Mouse (Mus musculus) left cerebral cortex, postnatal 36 days (tissue): Measurements from ENCODE around the gene Atp5g1. TPM values are rescaled to one million over a fixed set of nuclear protein-coding genes. Genes with fewer than 3 reads are reported as not detected.

Experiments
- DNase-seq, 2 experiments: peaks; one replicate each; pipeline ENCODE4 v3.0.0; 2021 to 2022; ENCODE audit warnings: low spot score in 2 of 2, mixed read lengths in 1 of 2
- intact Hi-C: fragments of 180-260 bp; cut with DNase I; formaldehyde crosslinking; loops from one replicate; pipeline ENCODE4 v1.15.1; 2025
- total RNA-seq, 2 experiments: library from RNA; stranded (reverse); gene quantifications; 2 replicates each; pipeline ENCODE4 v1.2.3; 2021

Atp5g1 gene
- total RNA-seq, 2 experiments from 2014 or later: 349 to 383 TPM

- intact Hi-C loops: loop anchor here (1.0 to 5.0 kb wide), 3 partner anchors 9 to 252 kb away; partner anchors contain the start of genes Phospho1, Snf8 and Ube2z
- DNase-seq: peak; percentile 13 to 15
Observed at GRCm38 (mm10) chr11:96074351-96075176, 906 bp downstream of the Atp5g1 start.

GRCm38 (mm10) chr11:96073295-96073993 is 2.0 kb downstream of the Atp5g1 start:
- intact Hi-C loops: no loop called here
- DNase-seq: no peak

GRCm38 (mm10) chr11:96071013-96071412 is 4.5 kb downstream of the Atp5g1 start:
- intact Hi-C loops: no loop called here
- no peak for DNase-seq

GRCm38 (mm10) chr11:96070353-96070752 is 5.1 kb downstream of the Atp5g1 start:
- no peak for DNase-seq
- intact Hi-C loops: no loop called here

- intact Hi-C loops: no loop called here
- DNase-seq: no peak
Observed at GRCm38 (mm10) chr11:96068231-96068630, 7.2 kb downstream of the Atp5g1 start.

DNA sequence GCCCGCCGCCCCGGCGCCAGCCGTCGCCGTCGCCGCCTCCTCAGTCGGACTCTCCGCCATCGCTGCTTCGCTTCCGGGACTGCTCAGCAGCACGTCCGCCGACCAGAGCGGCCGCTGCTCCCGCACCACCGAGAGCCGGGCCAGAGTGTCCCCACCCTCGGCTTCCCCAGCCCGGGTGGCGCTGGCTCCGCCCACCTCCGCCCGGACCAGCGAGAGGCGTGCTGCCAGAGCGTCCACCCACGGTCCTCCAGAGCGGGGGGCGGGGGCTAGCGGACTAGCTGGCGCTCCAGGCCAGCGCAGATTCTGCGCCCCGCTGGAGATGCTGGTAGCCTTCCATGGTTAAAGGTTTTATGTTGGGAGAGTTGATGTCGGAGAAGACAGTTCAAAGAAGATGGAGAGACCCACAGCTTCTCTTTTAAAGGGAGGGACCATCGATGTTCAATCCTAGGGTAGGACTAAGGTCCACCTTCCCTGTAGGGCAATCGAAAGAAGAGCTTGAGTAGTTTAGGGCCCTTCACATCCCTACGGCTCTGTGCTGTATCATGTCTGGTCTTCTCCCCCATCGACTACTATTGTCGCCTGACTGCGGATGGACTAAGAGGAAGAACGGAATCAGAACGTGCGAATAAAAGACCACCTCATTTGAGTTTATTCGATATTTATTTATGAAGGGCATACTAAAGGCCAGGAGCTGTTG is 10.1 kb downstream of the Atp5g1 start, which contains the start of gene Ube2z:
Gene Ube2z (minus strand): TSS at position 174 of the 697 bp plus-strand sequence.
- intact Hi-C loops: loop anchor here (1.0 kb wide), 1 partner anchor 10 kb away; the partner anchor contains the start of gene Atp5g1
- DNase-seq: peak; percentile 97 to 98

- intact Hi-C loops: loop anchor here (1.0 kb wide), 1 partner anchor 11 kb away; the partner anchor contains the start of gene Atp5g1
- DNase-seq: no peak
Observed at GRCm38 (mm10) chr11:96064521-96065214, 10.8 kb downstream of the Atp5g1 start.

DNA sequence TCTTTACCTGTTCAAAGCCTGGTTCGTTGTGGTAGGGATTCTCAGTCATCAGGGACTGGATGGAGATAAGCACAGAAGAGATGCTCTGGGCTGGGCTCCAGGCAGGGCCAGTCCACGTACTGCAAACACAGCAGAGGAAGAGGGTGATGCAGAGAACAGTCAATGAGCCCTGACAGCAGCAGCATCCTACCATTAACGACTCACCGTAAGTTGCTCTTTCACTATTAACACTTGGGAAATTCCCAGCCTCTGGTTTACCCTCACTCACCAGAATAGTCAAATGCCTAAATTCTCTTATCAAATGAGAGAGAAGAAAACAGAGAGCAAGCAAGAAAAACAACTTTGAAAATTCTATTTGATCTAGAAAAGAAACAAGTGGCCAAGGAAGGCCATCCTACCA is 17.2 kb downstream of the Atp5g1 start:
- intact Hi-C loops: no loop called here
- no peak for DNase-seq

DNA sequence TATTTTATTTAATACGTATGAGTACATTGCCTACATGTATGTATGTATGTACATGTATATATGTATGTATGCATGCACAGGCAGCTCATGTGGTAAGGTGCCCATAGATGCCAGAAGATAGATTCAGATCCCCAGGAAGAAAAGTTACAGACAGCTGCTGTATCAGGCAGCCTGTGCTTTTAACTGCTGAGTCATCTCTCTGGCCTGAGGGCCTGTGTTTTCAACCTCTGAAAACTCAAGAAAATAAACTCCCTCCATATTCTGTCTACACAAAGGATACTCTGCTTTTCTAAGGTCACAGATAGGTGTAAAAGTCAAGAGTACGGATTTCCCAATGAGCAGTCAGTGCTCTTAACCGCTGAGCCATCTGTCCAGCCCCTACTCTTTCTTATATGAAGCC is 24.6 kb downstream of the Atp5g1 start:
- intact Hi-C loops: no loop called here
- DNase-seq: no peak

- intact Hi-C loops: no loop called here
- DNase-seq: no peak
Observed at GRCm38 (mm10) chr11:96049939-96050338, 25.5 kb downstream of the Atp5g1 start.

DNA sequence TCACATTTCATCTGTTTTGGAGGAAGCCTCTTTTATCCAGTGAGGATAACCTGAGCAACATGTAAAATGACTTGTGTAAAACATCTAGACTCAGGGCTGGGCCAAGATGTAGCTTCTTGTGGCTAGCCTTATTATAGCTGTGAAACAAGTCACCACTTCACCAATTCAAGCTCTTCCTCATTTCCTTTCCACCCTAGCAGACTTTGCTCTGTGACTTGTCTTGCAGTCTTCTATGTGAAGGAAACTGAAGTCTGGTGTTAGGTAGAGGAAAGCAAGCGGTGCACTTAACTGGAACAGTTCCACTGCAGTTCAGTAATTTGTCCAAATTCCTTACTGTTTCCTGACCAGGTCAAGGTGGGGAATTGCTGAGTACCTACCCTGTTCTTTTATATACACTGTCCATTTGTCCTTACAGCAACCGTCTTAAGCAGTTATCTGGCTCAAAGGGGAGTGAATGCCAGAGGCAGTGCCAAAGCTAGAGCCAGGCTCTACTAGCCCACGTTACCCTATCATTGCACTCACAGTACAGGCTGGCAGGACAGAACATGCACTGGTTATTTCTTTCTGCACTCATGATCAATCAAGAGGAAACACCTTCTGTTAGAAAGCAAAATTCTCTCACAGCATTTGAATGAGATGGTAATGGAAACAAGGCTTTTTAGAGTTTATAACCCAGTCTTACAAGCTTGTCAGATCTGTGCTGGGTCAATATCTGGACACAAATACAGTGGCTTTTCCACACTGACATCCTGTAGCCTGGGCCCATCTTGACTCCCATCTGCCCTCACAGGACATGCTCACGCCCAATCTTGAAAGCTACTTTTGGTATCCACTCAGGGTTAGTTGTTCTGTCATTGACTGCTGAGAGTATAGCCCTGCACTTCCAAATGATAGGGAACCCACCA is 27.7 kb downstream of the Atp5g1 start:
- intact Hi-C loops: no loop called here
- no peak for DNase-seq

GRCm38 (mm10) chr11:96046793-96047192 is 28.7 kb downstream of the Atp5g1 start:
- no peak for DNase-seq
- intact Hi-C loops: no loop called here

DNA sequence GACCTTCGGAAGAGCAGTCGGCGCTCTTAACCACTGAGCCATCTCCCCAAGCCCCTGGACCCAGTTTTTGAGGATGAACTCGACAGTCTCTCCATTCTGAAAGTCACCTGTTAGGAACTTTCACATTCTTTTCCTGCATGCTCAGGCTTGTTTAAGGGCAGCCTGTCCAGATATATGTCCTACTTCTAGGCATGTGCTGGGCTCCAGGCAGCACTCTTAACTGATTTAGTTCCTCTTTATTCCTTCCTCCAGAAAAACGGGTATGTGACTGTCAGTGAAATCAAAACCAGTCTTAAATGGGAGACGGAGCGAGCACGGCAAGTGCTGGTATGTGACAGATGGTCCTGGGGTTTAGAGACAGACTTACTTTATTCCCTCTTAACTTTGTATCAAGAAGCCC is 29.4 kb downstream of the Atp5g1 start:
- no peak for DNase-seq

GRCm38 (mm10) chr11:96044803-96045567 is 30.5 kb downstream of the Atp5g1 start:
- DNase-seq: no peak
- intact Hi-C loops: no loop called here

More for the DNA sequence above, 29.4 kb downstream of the Atp5g1 start:
- intact Hi-C loops: no loop called here

GRCm38 (mm10) chr11:96038560-96038959 is 36.9 kb downstream of the Atp5g1 start:
- no peak for DNase-seq
- intact Hi-C loops: no loop called here

DNA sequence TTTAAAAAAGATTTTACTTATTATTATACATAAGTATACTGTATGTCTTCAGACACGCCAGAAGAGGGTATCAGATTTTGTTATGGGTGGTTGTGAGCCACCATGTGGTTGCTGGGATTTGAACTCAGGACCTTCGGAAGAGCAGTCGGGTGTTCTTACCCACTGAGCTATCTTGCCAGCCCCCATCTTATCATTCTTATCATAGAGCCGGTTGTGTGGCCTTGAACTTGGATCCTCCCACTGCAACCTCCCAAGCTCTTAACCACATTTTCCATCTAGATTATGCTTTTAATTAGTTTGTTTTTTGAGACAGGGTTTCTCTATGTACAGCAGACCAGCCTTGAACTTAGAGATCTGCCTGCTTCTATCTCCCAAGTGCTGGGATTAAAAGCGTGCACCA is 38.0 kb downstream of the Atp5g1 start:
- DNase-seq: no peak
- intact Hi-C loops: no loop called here

DNA sequence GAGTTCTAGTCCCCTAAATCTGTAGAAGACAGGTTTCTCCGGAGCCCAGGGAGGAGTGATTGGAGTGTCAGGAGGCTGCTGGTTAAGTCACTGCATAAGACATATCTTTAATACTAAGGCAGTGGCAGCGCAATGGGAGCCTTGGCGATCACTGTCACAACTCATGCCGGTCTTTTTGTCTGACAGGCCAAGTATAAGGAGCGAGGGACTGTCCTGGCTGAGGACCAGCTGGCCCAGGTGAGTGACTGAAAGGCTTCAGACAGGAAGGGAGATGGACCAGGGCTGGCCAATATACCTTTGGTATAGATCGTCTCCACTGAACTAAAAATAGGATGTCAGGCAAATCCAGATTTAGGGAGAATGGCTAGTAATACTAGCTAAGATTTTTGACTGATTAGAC is 40.3 kb downstream of the Atp5g1 start:
- intact Hi-C loops: no loop called here
- DNase-seq: no peak

DNA sequence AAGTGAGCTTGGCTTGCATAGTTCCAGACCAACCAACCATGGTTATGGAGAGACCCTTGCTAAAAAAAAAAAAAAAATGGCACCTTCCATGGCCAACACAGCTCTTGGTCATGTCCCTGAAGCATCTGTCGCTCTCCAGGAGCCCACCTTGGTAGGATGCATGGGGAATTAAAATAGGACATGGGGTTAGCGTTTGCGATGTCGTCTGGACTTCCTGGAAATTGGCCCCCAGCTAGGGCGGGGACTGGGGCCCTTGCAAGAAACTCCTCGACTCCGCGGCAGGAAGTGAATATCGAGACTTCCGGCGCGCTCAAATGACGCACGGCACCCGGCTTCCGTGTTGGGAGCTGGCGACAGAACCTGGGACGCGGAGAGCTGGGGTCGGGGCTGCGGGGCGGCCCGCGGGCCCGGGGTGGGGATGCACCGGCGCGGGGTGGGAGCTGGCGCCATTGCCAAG is 40.8 kb downstream of the Atp5g1 start, which contains the start of gene Snf8:
Gene Snf8 (plus strand): TSS at position 290 of the 457 bp plus-strand sequence.
- DNase-seq: peak; percentile 96
- intact Hi-C loops: loop anchor here (5.0 kb wide), 3 partner anchors 43 to 207 kb away; partner anchors contain the start of gene Atp5g1
